Mouse (Mus musculus) layer of hippocampus, adult 6 months (tissue): Measurements from ENCODE around the gene Mgat4e. TPM values are rescaled to one million over a fixed set of nuclear protein-coding genes. Genes with fewer than 3 reads are reported as not detected.

Experiments used
- long read RNA-seq, 2 experiments: library from polyadenylated mRNA; unstranded; transcript quantifications; one replicate each; pipeline ENCODE4 v2.0.0; 2019 to 2020
- polyA plus RNA-seq: library from polyadenylated mRNA; unstranded; fragments of <200 nt; fragmentation: Nextera tagmentation; gene quantifications from 2 replicates; pipeline ENCODE4 v1.2.3, GENCODE M21; 2021

Mgat4e gene
- polyA plus RNA-seq, result not detected in 2 replicates
- long read RNA-seq, experiment 1, result 0 reads
- long read RNA-seq, experiment 2, result 0 reads

GRCm38 (mm10) chr1:134549632-134550132 is at the start of gene Mgat4e:
Mgat4e (minus strand) TSS chr1:134549682.

GRCm38 (mm10) chr1:134559976-134560375 is 10.5 kb upstream of the Mgat4e start, which contains the start of gene Kdm5b:
Kdm5b (plus strand) TSS chr1:134560171.

GRCm38 (mm10) chr1:134494428-134495215 is 54.9 kb downstream of the Mgat4e start, which contains the start of gene Rabif:
Rabif (plus strand) TSS chr1:134494648.

Other genes starting within 250 kb of the Mgat4e start
- 17.2 TPM in 2 replicates for gene Ppfia4, start 216.8 kb downstream of the Mgat4e start, polyA plus RNA-seq
- 50.2 and 62.1 TPM in 2 replicates for gene Tmem183a, start 187.7 kb downstream of the Mgat4e start, polyA plus RNA-seq
- not detected in 2 replicates for gene 4933406M09Rik, start 163.7 kb downstream of the Mgat4e start, polyA plus RNA-seq
- 45.0 and 46.8 TPM in 2 replicates for gene Cyb5r1, start 144.1 kb downstream of the Mgat4e start, polyA plus RNA-seq
- 103 TPM in 2 replicates for gene Adipor1, start 134.3 kb downstream of the Mgat4e start, polyA plus RNA-seq
- gene Klhl12, start 94.2 kb downstream of the Mgat4e start, polyA plus RNA-seq, result 15.6 and 18.3 TPM in 2 replicates
- gene Rabif, start 55.0 kb downstream of the Mgat4e start, polyA plus RNA-seq, result 31.1 and 35.3 TPM in 2 replicates
- 13.1 and 15.5 TPM in 2 replicates for gene Kdm5b, start 10.5 kb upstream of the Mgat4e start, polyA plus RNA-seq
- 6.5 and 6.7 TPM in 2 replicates for gene Syt2, start 97.0 kb upstream of the Mgat4e start, polyA plus RNA-seq